11 mouse cellular contexts compared by ENCODE assay signal in genomic region chr1:63213478-63214270, GRCm38 (mm10). TPM values are rescaled to one million over a fixed set of nuclear protein-coding genes. Genes with fewer than 3 reads are reported as not detected.
A peak's percentile ranks its signal among the peaks of the same experiment; 100 is the strongest.
DNase-seq lines count a peak whose midpoint lies in the region; ATAC-seq and TF ChIP-seq lines count a peak whose summit lies in the region.
"Had no signal": no experiment of that assay in that cellular context is flagged by ENCODE, and none has a peak within 500 bp of the region (broad histone marks: within the 10 kb centered on the region; RNA-seq: fewer than 3 reads in every experiment).

No protein-coding gene starts in this region.

- H3K36me3 ChIP-seq in limb, embryonic 10.5 days, result no peaks in the 10 kb centered on the region
- no peaks in the 10 kb centered on the region for H3K36me3 ChIP-seq in stomach, postnatal 0 days (ENCODE audit: control insufficient read depth, insufficient read depth, low read length)

- 22% methylated on average over 22 of the region's 22 CpGs for WGBS in limb, embryonic 10.5 days
- WGBS in stomach, postnatal 0 days, result 29% methylated on average over 22 of the region's 22 CpGs

- H3K27me3 ChIP-seq in limb, embryonic 10.5 days (ENCODE audit: low read depth, poor library complexity, severe bottlenecking), result peaks cover 53% of the 10 kb centered on the region
- no peaks in the 10 kb centered on the region for H3K27me3 ChIP-seq in stomach, postnatal 0 days (ENCODE audit: control insufficient read depth, insufficient read depth, low read length)

- DNase-seq in heart, adult 11 months, result peak; percentile 84
- DNase-seq in heart, postnatal 10 days, result no peak
- peak; percentile 7 for DNase-seq in right cerebral cortex, postnatal 14 days
- no peak for DNase-seq in right cerebral cortex, postnatal 10 days (ENCODE audit: low spot score in 2 of 2)
- peak; percentile 31 for DNase-seq in limb, embryonic 10.5 days (ENCODE audit: low spot score)
- peak; percentile 23 for DNase-seq in stomach, postnatal 0 days (ENCODE audit: low spot score)
- DNase-seq in left cerebral cortex, postnatal 4 days, result no peak
- no peak for DNase-seq in ovary, postnatal 36 days (ENCODE audit: low spot score)
- DNase-seq: adrenal gland, postnatal 36 days had no signal

- H3K4me2 ChIP-seq in stomach, postnatal 0 days (replicated peaks; ENCODE audit: low read depth), result peak overlapping the region; percentile 17; the same call in 1 of the 2 replicates

- TF ChIP-seq CTCF in stomach, postnatal 0 days (IDR thresholded peaks at IDR 0.05; ENCODE audit: low read depth), result no peak

- no peaks in the 10 kb centered on the region for H3K9me3 ChIP-seq in limb, embryonic 10.5 days (replicated peaks)
- H3K9me3 ChIP-seq in stomach, postnatal 0 days (ENCODE audit: control insufficient read depth, low read length), result no peaks in the 10 kb centered on the region

- no peak overlapping the region for H3K27ac ChIP-seq in limb, embryonic 10.5 days
- no peak overlapping the region for H3K27ac ChIP-seq in stomach, postnatal 0 days (replicated peaks)
- H3K27ac ChIP-seq: liver, embryonic 14.5 days had no signal

- ATAC-seq in stomach, postnatal 0 days (ENCODE audit: low FRiP score, low TSS enrichment), result 0 out of 2 replicates have a peak, but pooled peaks have one; percentile 29

- H3K4me3 ChIP-seq in limb, embryonic 10.5 days, result 0 out of 2 replicates have a peak overlapping the region, but pooled peaks have one; percentile 5
- H3K4me3 ChIP-seq in stomach, postnatal 0 days (ENCODE audit: low read depth, low read length), result no peak overlapping the region

- TF ChIP-seq EP300 in stomach, postnatal 0 days (optimal IDR thresholded peaks at IDR 0.05), result no peak

- H3K9ac ChIP-seq in stomach, postnatal 0 days (ENCODE audit: low read length), result no peak overlapping the region
- H3K9ac ChIP-seq: liver, embryonic 14.5 days had no signal

- peaks cover 13% of the 10 kb centered on the region; the same call in 1 of the 2 replicates for H3K4me1 ChIP-seq in limb, embryonic 10.5 days
- no peaks in the 10 kb centered on the region for H3K4me1 ChIP-seq in stomach, postnatal 0 days (replicated peaks; ENCODE audit: control insufficient read depth, insufficient read depth)

- intact Hi-C loops in heart, postnatal 10 days (cut with DNase I), result no loop called here
- intact Hi-C loops in left cerebral cortex, postnatal 4 days (cut with DNase I), result no loop called here

RNA-seq across cellular contexts. Expression of gene Gpr1, which starts 0.7 kb away (rescaled TPM):
- total RNA-seq in heart, postnatal 10 days (2021), result under 1 TPM; 0.22 to 0.35 TPM
- polyA plus RNA-seq in limb, embryonic 10.5 days (2016; fragmentation: Nextera tagmentation; extraction: Ambion mirVana), result 0.08 and 0.15 TPM in 2 replicates
- 0.05 and 0.11 TPM in 2 replicates for polyA plus RNA-seq in stomach, postnatal 0 days (2015; fragmentation: Nextera tagmentation; extraction: Ambion mirVana)
- total RNA-seq in left cerebral cortex, postnatal 4 days (2021), result under 1 TPM; 0.50 TPM
- polyA plus RNA-seq: C2C12; liver, embryonic 14.5 days had no signal

RNA-seq across cellular contexts. Expression of gene Ndufs1, which starts 37.0 kb away (rescaled TPM):
- 100 to 1,000 TPM; 670 to 683 TPM for total RNA-seq in heart, postnatal 10 days (2021)
- polyA plus RNA-seq in limb, embryonic 10.5 days (2016; fragmentation: Nextera tagmentation; extraction: Ambion mirVana), result 151 and 163 TPM in 2 replicates
- polyA plus RNA-seq in stomach, postnatal 0 days (2015; fragmentation: Nextera tagmentation; extraction: Ambion mirVana), result 86.5 and 90.7 TPM in 2 replicates
- total RNA-seq in left cerebral cortex, postnatal 4 days (2021), result 100 to 1,000 TPM; 101 to 107 TPM

RNA-seq across cellular contexts. Expression of gene Eef1b2, which starts 37.0 kb away (rescaled TPM):
- 100 to 1,000 TPM; 445 to 453 TPM for total RNA-seq in heart, postnatal 10 days (2021)
- polyA plus RNA-seq in limb, embryonic 10.5 days (2016; fragmentation: Nextera tagmentation; extraction: Ambion mirVana), result 676 and 742 TPM in 2 replicates
- polyA plus RNA-seq in stomach, postnatal 0 days (2015; fragmentation: Nextera tagmentation; extraction: Ambion mirVana), result 427 and 438 TPM in 2 replicates
- total RNA-seq in left cerebral cortex, postnatal 4 days (2021), result 100 to 1,000 TPM; 705 to 714 TPM

RNA-seq across cellular contexts. Expression of gene Zdbf2, which starts 59.4 kb away (rescaled TPM):
- 1 to 10 TPM; 1.6 TPM for total RNA-seq in heart, postnatal 10 days (2021)
- 10.9 and 12.8 TPM in 2 replicates for polyA plus RNA-seq in limb, embryonic 10.5 days (2016; fragmentation: Nextera tagmentation; extraction: Ambion mirVana)
- 2.2 and 2.3 TPM in 2 replicates for polyA plus RNA-seq in stomach, postnatal 0 days (2015; fragmentation: Nextera tagmentation; extraction: Ambion mirVana)
- 10 to 100 TPM; 16.8 to 25.3 TPM for total RNA-seq in left cerebral cortex, postnatal 4 days (2021)
- polyA plus RNA-seq: C2C12 had no signal

Comparison
In these comparisons a context has a peak if more than half of its experiments do, and no peak if none do; other contexts are left out.
1. DNase-seq: peak in heart, adult 11 months (single experiment), right cerebral cortex, postnatal 14 days (single experiment), limb, embryonic 10.5 days (single experiment) and stomach, postnatal 0 days (single experiment); none in heart, postnatal 10 days (0 of 2), right cerebral cortex, postnatal 10 days (0 of 2), left cerebral cortex, postnatal 4 days (single experiment) and ovary, postnatal 36 days (single experiment).
2. RNA of gene Ndufs1, which starts 37.0 kb away (total RNA-seq): 670 to 683 TPM in heart, postnatal 10 days; 101 to 107 TPM in left cerebral cortex, postnatal 4 days; every median in the first group is over 4 times any median in the second.